Mouse (Mus musculus): ENCODE measurements at regions not wholly inside any gene's neighbourhood (a gene's known extent, or its start where the extent isn't known, plus 50 kb on each side); places are given as distances from the start of the nearest gene placed in this dataset.

GRCm38 (mm10) chrX:108536995-108537394, 127.7 kb downstream of the Gm379 start:
- peak; percentile 69 for TF ChIP-seq CTCF (IDR thresholded peaks at IDR 0.05)
- TF ChIP-seq EP300 (IDR thresholded peaks at IDR 0.05): no peak

Measured in lung, postnatal 0 days (tissue).